Mouse (Mus musculus) lung, adult 2 months (tissue): ENCODE results near the gene Fam189a1.

ENCODE experiments used
- CTCF ChIP-seq: fragments of 200-500 bp; IDR thresholded peaks from 2 replicates; pipeline ENCODE4 v1.5.1; 2011; ENCODE audit warnings: mild to moderate bottlenecking, low read length, control low read depth; ENCODE audit not compliant: insufficient read depth
- POLR2A ChIP-seq: fragments of 200-500 bp; IDR thresholded peaks from 2 replicates; pipeline ENCODE4 v1.6.1; 2011; ENCODE audit warnings: low read depth, mild to moderate bottlenecking, control low read depth, low read length, borderline replicate concordance; ENCODE audit errors: extremely low read depth

DNA sequence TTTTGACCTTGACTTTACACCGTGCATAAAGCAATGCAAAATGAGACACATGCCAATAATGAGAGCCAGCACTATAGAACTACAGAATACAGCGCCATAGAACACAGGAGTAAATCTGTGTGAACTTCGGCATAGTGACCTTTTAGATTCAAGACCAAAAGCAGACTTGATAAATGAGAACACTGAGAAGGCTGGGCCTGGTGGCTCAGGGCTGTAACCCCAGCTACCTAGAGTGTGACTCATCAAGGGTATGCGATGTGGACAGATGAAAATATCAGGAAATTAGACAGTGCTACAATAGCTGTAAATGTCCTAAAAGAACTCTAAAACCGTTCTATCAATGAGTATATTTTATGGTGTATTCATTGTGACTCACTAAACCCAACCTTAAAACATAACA lies 276.0 kb downstream of the Fam189a1 start:
- TF ChIP-seq CTCF (no peak), POLR2A (no peak)
